Mouse (Mus musculus): ENCODE results near the gene BC107364. TPM values are rescaled to one million over a fixed set of nuclear protein-coding genes. Genes with fewer than 3 reads are reported as not detected.
"Not testable (repeated sequence)": the region's sequence is repeated elsewhere in the genome, so short reads cannot be mapped to it uniquely, and the experiment has no call there.

BC107364 gene
- polyA plus RNA-seq, 1 experiment from 2014 or later = 0.46 TPM

- DNase-seq (ENCODE audit: low spot score) = not testable (repeated sequence)
Observed at GRCm38 (mm10) chr3:96458008-96458407, 5.9 kb upstream of the BC107364 start.

GRCm38 (mm10) chr3:96451181-96451737 lies 847 bp downstream of the BC107364 start:
- not testable (repeated sequence) for DNase-seq (ENCODE audit: low spot score)

- not testable (repeated sequence) for DNase-seq (ENCODE audit: low spot score)
Observed at GRCm38 (mm10) chr3:96450586-96450896, 1.6 kb downstream of the BC107364 start.

GRCm38 (mm10) chr3:96449762-96450585 lies 2.1 kb downstream of the BC107364 start:
- not testable (repeated sequence) for DNase-seq (ENCODE audit: low spot score)

GRCm38 (mm10) chr3:96445436-96445835 lies 6.7 kb downstream of the BC107364 start:
- no peak for DNase-seq (ENCODE audit: low spot score)

- peak; percentile 59 for DNase-seq (ENCODE audit: low spot score)
Observed at GRCm38 (mm10) chr3:96440578-96440977, 11.5 kb downstream of the BC107364 start.

- peak; percentile 21 for DNase-seq (ENCODE audit: low spot score)
Observed at GRCm38 (mm10) chr3:96435557-96436091, 16.5 kb downstream of the BC107364 start.

GRCm38 (mm10) chr3:96432207-96432606 lies 19.9 kb downstream of the BC107364 start:
- no peak for DNase-seq (ENCODE audit: low spot score)

GRCm38 (mm10) chr3:96429819-96430132 lies 22.3 kb downstream of the BC107364 start:
- no peak for DNase-seq (ENCODE audit: low spot score)

GRCm38 (mm10) chr3:96428941-96429818 lies 22.9 kb downstream of the BC107364 start:
- no peak for DNase-seq (ENCODE audit: low spot score)

GRCm38 (mm10) chr3:96427761-96428462 lies 24.2 kb downstream of the BC107364 start:
- DNase-seq (ENCODE audit: low spot score) = peak; percentile 56

GRCm38 (mm10) chr3:96427311-96427710 lies 24.8 kb downstream of the BC107364 start:
- DNase-seq (ENCODE audit: low spot score) = peak; percentile 61

GRCm38 (mm10) chr3:96426268-96426667 lies 25.8 kb downstream of the BC107364 start:
- no peak for DNase-seq (ENCODE audit: low spot score)

GRCm38 (mm10) chr3:96424447-96424846 lies 27.7 kb downstream of the BC107364 start:
- DNase-seq (ENCODE audit: low spot score) = not testable (repeated sequence)

- DNase-seq (ENCODE audit: low spot score) = peak; percentile 53
Observed at GRCm38 (mm10) chr3:96423889-96424288, 28.2 kb downstream of the BC107364 start.

GRCm38 (mm10) chr3:96420796-96421195 lies 31.3 kb downstream of the BC107364 start:
- DNase-seq (ENCODE audit: low spot score) = no peak

- not testable (repeated sequence) for DNase-seq (ENCODE audit: low spot score)
Observed at GRCm38 (mm10) chr3:96418902-96419301, 33.2 kb downstream of the BC107364 start.

- DNase-seq (ENCODE audit: low spot score) = no peak
Observed at GRCm38 (mm10) chr3:96417850-96418815, 34.0 kb downstream of the BC107364 start.

GRCm38 (mm10) chr3:96416595-96416994 lies 35.5 kb downstream of the BC107364 start:
- no peak for DNase-seq (ENCODE audit: low spot score)

- DNase-seq (ENCODE audit: low spot score) = no peak
Observed at GRCm38 (mm10) chr3:96416056-96416455, 36.0 kb downstream of the BC107364 start.

Measured in thymus, postnatal 0 days (tissue).